Mouse (Mus musculus) heart, postnatal 25 days (tissue): ENCODE measurements at regions not wholly inside any gene's neighbourhood (a gene's known extent, or its start where the extent isn't known, plus 50 kb on each side); places are given as distances from the start of the nearest gene placed in this dataset.

ENCODE experiments used
- DNase-seq: peaks from one replicate; pipeline ENCODE4 v3.0.0; 2022; ENCODE audit warnings: low spot score
- intact Hi-C: fragments of 180-260 bp; cut with DNase I; formaldehyde crosslinking; loops from one replicate; pipeline ENCODE4 v1.15.1; 2025

- intact Hi-C loops = no loop called here
- no peak for DNase-seq
Observed at GRCm38 (mm10) chr8:36358998-36359397, 593.4 kb downstream of the Gm19410 start.

- DNase-seq = peak; percentile 16
- intact Hi-C loops = loop anchor here (1.0 to 5.0 kb wide), 3 partner anchors 161 to 701 kb away; no protein-coding TSS in a partner anchor
Observed at GRCm38 (mm10) chr8:36361255-36361654, 595.7 kb downstream of the Gm19410 start.

- intact Hi-C loops = loop anchor here (1.0 to 5.0 kb wide), 3 partner anchors 160 to 700 kb away; no protein-coding TSS in a partner anchor
Observed at GRCm38 (mm10) chr8:36361818-36362217, 596.2 kb downstream of the Gm19410 start.

GRCm38 (mm10) chr8:36363291-36363690, 597.7 kb downstream of the Gm19410 start:
- DNase-seq = no peak
- intact Hi-C loops = loop anchor here (5.0 kb wide), 2 partner anchors 469 to 699 kb away; no protein-coding TSS in a partner anchor

More at GRCm38 (mm10) chr8:36361818-36362217, 596.2 kb downstream of the Gm19410 start:
- DNase-seq = no peak

- no peak for DNase-seq
- intact Hi-C loops = loop anchor here (5.0 kb wide), 2 partner anchors 468 to 698 kb away; no protein-coding TSS in a partner anchor
Observed at GRCm38 (mm10) chr8:36364567-36365231, 599.1 kb downstream of the Gm19410 start.

- no peak for DNase-seq
- intact Hi-C loops = no loop called here
Observed at GRCm38 (mm10) chr8:36365945-36366344, 600.4 kb downstream of the Gm19410 start.

GRCm38 (mm10) chr8:36376579-36377350, 611.2 kb downstream of the Gm19410 start:
- no peak for DNase-seq
- intact Hi-C loops = no loop called here

- DNase-seq = no peak
- intact Hi-C loops = no loop called here
Observed at GRCm38 (mm10) chr8:36394487-36394886, 598.9 kb upstream of the AI429214 start.

- intact Hi-C loops = no loop called here
- no peak for DNase-seq
Observed at GRCm38 (mm10) chr8:36396493-36396892, 596.9 kb upstream of the AI429214 start.

GRCm38 (mm10) chr8:36406706-36407105, 586.7 kb upstream of the AI429214 start:
- intact Hi-C loops = no loop called here
- DNase-seq = no peak
